Mouse (Mus musculus) MEL (cell line): ENCODE measurements around the gene Ndufb10. TPM values are rescaled to one million over a fixed set of nuclear protein-coding genes. Genes with fewer than 3 reads are reported as not detected.

Source experiments
- DNase-seq: peaks from one replicate; pipeline ENCODE4 v3.0.0; 2011; ENCODE audit warnings: low read depth, low spot score
- H3K27ac ChIP-seq: 2 replicates; pipeline ENCODE4 v1.5.1; 2012; ENCODE audit warnings: low read depth, mild to moderate bottlenecking, control low read depth, low read length, moderate library complexity; ENCODE audit not compliant: control insufficient read depth
- H3K27me3 ChIP-seq, 2 experiments: fragments of 150-350 bp in 1 of 2; sonication (generic) in 1 of 2; 2 replicates each; pipeline ENCODE4 v1.6.1; 2012; ENCODE audit warnings: low read length in 2 of 2, mild to moderate bottlenecking in 2 of 2, improper control_type of control experiment in 1 of 2, moderate library complexity in 1 of 2; ENCODE audit not compliant: insufficient read depth in 2 of 2, control insufficient read depth in 1 of 2
- H3K36me3 ChIP-seq, 2 experiments: 2 replicates each; pipeline ENCODE4 v1.6.1; 2012 to 2014; ENCODE audit warnings: low read length in 2 of 2, improper control_type of control experiment in 1 of 2, inconsistent platforms in 1 of 2, mild to moderate bottlenecking in 1 of 2; ENCODE audit not compliant: insufficient read depth in 2 of 2, control insufficient read depth in 1 of 2
- H3K4me1 ChIP-seq, 2 experiments: fragments of 150-350 bp in 1 of 2; sonication (generic) in 1 of 2; 2 replicates each; pipeline ENCODE4 v1.6.1; 2012; ENCODE audit warnings: low read length in 2 of 2, improper control_type of control experiment in 1 of 2, mild to moderate bottlenecking in 1 of 2; ENCODE audit not compliant: insufficient read depth in 2 of 2, control insufficient read depth in 1 of 2
- H3K4me3 ChIP-seq, 2 experiments: fragments of 150-350 bp in 1 of 2; sonication (generic) in 1 of 2; 2 replicates each; pipeline ENCODE4 v1.5.1; 2012; ENCODE audit warnings: low read depth in 2 of 2, low read length in 2 of 2, mild to moderate bottlenecking in 2 of 2, moderate library complexity in 2 of 2, control low read depth in 1 of 2, improper control_type of control experiment in 1 of 2; ENCODE audit not compliant: control insufficient read depth in 1 of 2, insufficient read depth in 1 of 2
- H3K79me2 ChIP-seq: 2 replicates; pipeline ENCODE4 v1.6.1; 2012; ENCODE audit warnings: mild to moderate bottlenecking, low read length, moderate library complexity; ENCODE audit not compliant: control insufficient read depth, poor library complexity, insufficient read depth
- H3K9ac ChIP-seq: 2 replicates; pipeline ENCODE4 v1.6.1; 2012; ENCODE audit warnings: low read depth, mild to moderate bottlenecking, control low read depth, low read length, moderate library complexity; ENCODE audit not compliant: control insufficient read depth, poor library complexity, severe bottlenecking
- H3K9me3 ChIP-seq: fragments of 150-350 bp; sonication (generic); replicated peaks from 2 replicates; pipeline ENCODE4 v1.6.1; 2012; ENCODE audit warnings: mild to moderate bottlenecking, low read length, improper control_type of control experiment, moderate library complexity; ENCODE audit not compliant: insufficient read depth
- CHD2 ChIP-seq: IDR thresholded peaks from 2 replicates; pipeline ENCODE4 v1.6.1; 2011; ENCODE audit warnings: low read length, improper control_type of control experiment
- GABPA ChIP-seq: IDR thresholded peaks from 2 replicates; pipeline ENCODE4 v1.6.1; 2012; ENCODE audit warnings: low read depth, mild to moderate bottlenecking, inconsistent platforms, low read length, improper control_type of control experiment, moderate library complexity
- GATA1 ChIP-seq: IDR thresholded peaks from 2 replicates; pipeline ENCODE4 v1.6.1; 2011; ENCODE audit warnings: low read depth, low read length, improper control_type of control experiment
- HCFC1 ChIP-seq: IDR thresholded peaks from 2 replicates; pipeline ENCODE4 v1.6.1; 2012; ENCODE audit warnings: low read depth, mild to moderate bottlenecking, inconsistent platforms, low read length, improper control_type of control experiment, moderate library complexity
- MAFK ChIP-seq: IDR thresholded peaks from 2 replicates; pipeline ENCODE4 v1.6.1; 2011; ENCODE audit warnings: low read depth, mild to moderate bottlenecking, low read length, improper control_type of control experiment, borderline replicate concordance
- MAZ ChIP-seq: IDR thresholded peaks from 2 replicates; pipeline ENCODE4 v1.6.1; 2012; ENCODE audit warnings: low read depth, mild to moderate bottlenecking, inconsistent platforms, low read length, improper control_type of control experiment
- MXI1 ChIP-seq: IDR thresholded peaks from 2 replicates; pipeline ENCODE4 v1.6.1; 2011; ENCODE audit warnings: mild to moderate bottlenecking, low read depth, low read length, improper control_type of control experiment
- MYC ChIP-seq: IDR thresholded peaks from 2 replicates; pipeline ENCODE4 v1.6.1; 2011; ENCODE audit warnings: low read depth, mild to moderate bottlenecking, low read length, improper control_type of control experiment, moderate library complexity
- NELFE ChIP-seq: IDR thresholded peaks from 2 replicates; pipeline ENCODE4 v1.6.1; 2011; ENCODE audit warnings: low read depth, low read length, improper control_type of control experiment
- NRF1 ChIP-seq: IDR thresholded peaks from 2 replicates; pipeline ENCODE4 v1.6.1; 2014; ENCODE audit warnings: low read depth, mild to moderate bottlenecking, inconsistent platforms, low read length, improper control_type of control experiment, moderate library complexity; ENCODE audit not compliant: poor library complexity, insufficient read depth, severe bottlenecking
- POLR2A ChIP-seq, 2 experiments: IDR thresholded peaks; 2 replicates each; pipeline ENCODE4 v1.6.1; 2011 to 2012; ENCODE audit warnings: low read length in 2 of 2, mild to moderate bottlenecking in 2 of 2, control low read depth in 1 of 2, improper control_type of control experiment in 1 of 2, low read depth in 1 of 2, moderate library complexity in 1 of 2; ENCODE audit not compliant: control insufficient read depth in 1 of 2, insufficient read depth in 1 of 2, poor library complexity in 1 of 2
- POLR2AphosphoS2 ChIP-seq: IDR thresholded peaks from 2 replicates; pipeline ENCODE4 v1.6.1; 2011; ENCODE audit warnings: low read length, improper control_type of control experiment
- RCOR1 ChIP-seq: IDR thresholded peaks from 2 replicates; pipeline ENCODE4 v1.6.1; 2012; ENCODE audit warnings: low read depth, mild to moderate bottlenecking, inconsistent platforms, low read length, improper control_type of control experiment
- TAL1 ChIP-seq: IDR thresholded peaks from 2 replicates; pipeline ENCODE4 v1.6.1; 2012; ENCODE audit warnings: mild to moderate bottlenecking, inconsistent platforms, low read length, moderate library complexity, mixed read lengths
- USF1 ChIP-seq: IDR thresholded peaks from 2 replicates; pipeline ENCODE4 v1.6.1; 2014; ENCODE audit warnings: low read depth, mild to moderate bottlenecking, inconsistent platforms, low read length, improper control_type of control experiment, moderate library complexity
- ZC3H11A ChIP-seq: IDR thresholded peaks from 2 replicates; pipeline ENCODE4 v1.6.1; 2012; ENCODE audit warnings: low read depth, mild to moderate bottlenecking, inconsistent platforms, low read length, improper control_type of control experiment
- ZMIZ1 ChIP-seq: IDR thresholded peaks from 2 replicates; pipeline ENCODE4 v1.6.1; 2012; ENCODE audit warnings: low read depth, mild to moderate bottlenecking, inconsistent platforms, low read length, improper control_type of control experiment, moderate library complexity
- ZNF384 ChIP-seq: IDR thresholded peaks from 2 replicates; pipeline ENCODE4 v1.6.1; 2012; ENCODE audit warnings: low read depth, mild to moderate bottlenecking, inconsistent platforms, low read length, improper control_type of control experiment
- polyA plus RNA-seq, 2 experiments: library from polyadenylated mRNA; stranded (reverse) in 1 of 2; unstranded in 1 of 2; fragments of >175 nt in 1 of 2; fragments of >200 nt in 1 of 2; gene quantifications; 2 replicates each; pipeline versions ENCODE4 v1.2.1 to v1.2.4; 2012; ENCODE audit warnings: low replicate concordance in 2 of 2, low read depth in 1 of 2; ENCODE audit not compliant: insufficient read length in 2 of 2, insufficient read depth in 1 of 2, missing spikeins in 1 of 2
- total RNA-seq: library from RNA; depleted of rRNA; stranded (reverse); fragments of 300-350 nt; gene quantifications from 2 replicates; pipeline ENCODE4 v1.2.3, GENCODE M21; 2012

Ndufb10 gene
- total and polyA plus RNA-seq, 3 experiments: 230 to 292 TPM; not detected in 1

DNA sequence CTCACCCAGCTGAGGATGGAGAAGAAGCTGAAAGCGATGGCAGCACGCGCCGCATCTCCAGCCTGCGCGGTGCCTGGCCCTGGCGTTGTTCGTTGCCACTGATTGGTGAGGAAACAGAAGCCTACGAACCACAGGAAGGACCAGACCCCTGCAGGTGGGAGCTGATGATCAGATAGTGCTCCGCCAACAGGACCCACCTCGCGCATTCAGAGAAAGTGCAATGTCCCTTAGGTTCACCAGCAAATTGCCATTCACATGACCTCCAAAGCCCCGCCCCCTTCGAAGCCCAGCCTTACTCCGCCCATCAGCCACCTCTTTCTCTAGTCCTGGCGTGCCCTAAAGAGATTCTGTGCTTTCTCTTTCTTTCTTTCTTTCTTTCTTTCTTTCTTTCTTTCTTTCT lies 37.8 kb downstream of the Ndufb10 start:
- H3K27ac ChIP-seq: peak overlapping the region; percentile 2
- peaks cover 0 to 3% of the 10 kb centered on the region in 2 experiments; a peak in 1 of 4 replicates for H3K36me3 ChIP-seq
- H3K4me1 ChIP-seq: peaks cover 0 to 12% of the 10 kb centered on the region in 2 experiments; a peak in 3 of 4 replicates
- H3K9ac ChIP-seq: peak overlapping the region; percentile 24
- peak overlapping the region; percentile 36 to 72 for H3K4me3 ChIP-seq
- H3K9me3 ChIP-seq: no peaks in the 10 kb centered on the region
- no peaks in the 10 kb centered on the region for H3K79me2 ChIP-seq
- no peak; the same call in 1 of the 2 replicates for TF ChIP-seq ZMIZ1
- TF ChIP-seq POLR2A (IDR thresholded peaks at IDR 0.05; ENCODE audit: control insufficient read depth in 1 of 2, insufficient read depth in 1 of 2, low read depth in 1 of 2, low read length in 2 of 2, poor library complexity in 1 of 2): 0 out of 4 replicates have a peak, but pooled peaks of 1 of the 2 experiments have one; percentile 9
- TF ChIP-seq ZC3H11A: no peak
- TF ChIP-seq MYC: 0 out of 2 replicates have a peak, but pooled peaks have one; percentile 15
- no peak for TF ChIP-seq HCFC1
- TF ChIP-seq USF1: peak; percentile 73
- no peaks in the 10 kb centered on the region for H3K27me3 ChIP-seq
- peak; percentile 84 for DNase-seq

- no peak overlapping the region for H3K27ac ChIP-seq
- no peak overlapping the region for H3K9ac ChIP-seq
- H3K4me3 ChIP-seq: no peak overlapping the region
- H3K27me3 ChIP-seq: no peaks in the 10 kb centered on the region
- peaks cover 22% of the 10 kb centered on the region for H3K79me2 ChIP-seq
- peaks cover 0 to 12% of the 10 kb centered on the region in 2 experiments; a peak in 1 of 4 replicates for H3K36me3 ChIP-seq
- DNase-seq: no peak
- TF ChIP-seq POLR2AphosphoS2 (no peak), MAZ (no peak), TAL1 (no peak), GATA1 (no peak), MXI1 (no peak), NRF1 (no peak), RCOR1 (no peak), ZMIZ1 (no peak), NELFE (no peak), MAFK (no peak), ZNF384 (no peak), MYC (no peak), CHD2 (no peak), USF1 (no peak), GABPA (no peak)
- H3K9me3 ChIP-seq: no peaks in the 10 kb centered on the region
- H3K4me1 ChIP-seq: no peaks in the 10 kb centered on the region
Measured at GRCm38 (mm10) chr17:24677500-24678080, 46.7 kb downstream of the Ndufb10 start.
